Mouse (Mus musculus) gastrocnemius, adult 18-20 months (tissue): Measurements from ENCODE around the gene Cep41. TPM values are rescaled to one million over a fixed set of nuclear protein-coding genes. Genes with fewer than 3 reads are reported as not detected.

Experiments
- DNase-seq: peaks from one replicate; pipeline ENCODE4 v3.0.0; 2021; ENCODE audit warnings: low spot score
- total RNA-seq, 2 experiments: library from RNA; stranded (reverse); gene quantifications; 2 replicates each; pipeline ENCODE4 v1.2.3; 2021

Gene Cep41
- total RNA-seq, 2 experiments from 2014 or later: 0.78 to 0.80 TPM

- DNase-seq: no peak
Measured at GRCm38 (mm10) chr6:30711365-30711763, 17.8 kb upstream of the Cep41 start.

GRCm38 (mm10) chr6:30710371-30711364 lies 17.1 kb upstream of the Cep41 start:
- DNase-seq: no peak

- no peak for DNase-seq
Measured at GRCm38 (mm10) chr6:30709115-30709514, 15.6 kb upstream of the Cep41 start.

GRCm38 (mm10) chr6:30703977-30704602 lies 10.5 kb upstream of the Cep41 start:
- DNase-seq: no peak

- no peak for DNase-seq
Measured at GRCm38 (mm10) chr6:30703476-30703875, 9.9 kb upstream of the Cep41 start.

- no peak for DNase-seq
Measured at GRCm38 (mm10) chr6:30702881-30703280, 9.3 kb upstream of the Cep41 start.

GRCm38 (mm10) chr6:30700182-30700581 lies 6.6 kb upstream of the Cep41 start:
- no peak for DNase-seq

GRCm38 (mm10) chr6:30698036-30698435 lies 4.5 kb upstream of the Cep41 start:
- DNase-seq: peak; percentile 18

GRCm38 (mm10) chr6:30697464-30697863 lies 3.9 kb upstream of the Cep41 start:
- no peak for DNase-seq

GRCm38 (mm10) chr6:30695124-30695523 lies 1.6 kb upstream of the Cep41 start:
- DNase-seq: no peak

GRCm38 (mm10) chr6:30694209-30694608 lies 660 bp upstream of the Cep41 start:
- no peak for DNase-seq

- DNase-seq: no peak
Measured at GRCm38 (mm10) chr6:30692826-30693225, 723 bp downstream of the Cep41 start.

GRCm38 (mm10) chr6:30687198-30687597 lies 6.4 kb downstream of the Cep41 start:
- no peak for DNase-seq

GRCm38 (mm10) chr6:30684570-30684969 lies 9.0 kb downstream of the Cep41 start:
- DNase-seq: no peak

- DNase-seq: peak; percentile 36
Measured at GRCm38 (mm10) chr6:30681935-30682900, 11.3 kb downstream of the Cep41 start.

GRCm38 (mm10) chr6:30680442-30680841 lies 13.1 kb downstream of the Cep41 start:
- DNase-seq: no peak

GRCm38 (mm10) chr6:30679567-30679966 lies 14.0 kb downstream of the Cep41 start:
- no peak for DNase-seq

- DNase-seq: no peak
Measured at GRCm38 (mm10) chr6:30678482-30678881, 15.1 kb downstream of the Cep41 start.

- DNase-seq: no peak
Measured at GRCm38 (mm10) chr6:30677591-30677990, 16.0 kb downstream of the Cep41 start.

- DNase-seq: no peak
Measured at GRCm38 (mm10) chr6:30676506-30676905, 17.0 kb downstream of the Cep41 start.

- DNase-seq: peak; percentile 15
Measured at GRCm38 (mm10) chr6:30675281-30675771, 18.2 kb downstream of the Cep41 start.
